Mouse (Mus musculus): ENCODE data around the gene Inpp5a. TPM values are rescaled to one million over a fixed set of nuclear protein-coding genes. Genes with fewer than 3 reads are reported as not detected.

The Inpp5a gene
- total and polyA plus RNA-seq, 2 experiments from 2014 or later = 15.1 to 21.2 TPM

DNA sequence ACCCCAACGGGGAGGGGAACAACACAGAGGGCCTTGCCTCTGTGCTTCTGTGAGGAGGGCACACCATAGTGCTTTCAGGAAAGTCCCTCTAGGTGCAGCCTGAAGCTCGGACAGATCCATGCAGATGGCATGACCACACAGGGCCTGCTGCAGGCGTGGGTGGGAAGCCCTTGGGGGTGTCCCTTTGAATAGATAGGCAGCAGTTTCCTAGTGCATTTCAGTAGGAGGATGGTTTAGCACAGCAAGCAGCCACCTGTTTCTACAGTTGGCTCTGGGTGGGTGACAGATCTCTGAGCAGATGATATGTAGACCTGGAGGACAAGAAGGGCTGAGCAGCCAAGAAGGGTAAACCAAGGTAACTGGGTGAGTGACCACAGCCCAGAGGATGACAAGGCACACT lies 65.4 kb downstream of the Inpp5a start:
- TF ChIP-seq CTCF (IDR thresholded peaks at IDR 0.05) = no peak
- no peak for DNase-seq (ENCODE audit: low spot score)
- Histone ChIP-seq H3K27ac (ENCODE audit: low read depth, low read length) (no peak overlapping the region), H3K9ac (replicated peaks; ENCODE audit: low read length, poor library complexity, severe bottlenecking) (no peak overlapping the region), H3K9me3 (ENCODE audit: low read length) (no peaks in the 10 kb centered on the region), H3K36me3 (ENCODE audit: insufficient read depth, low read length) (no peaks in the 10 kb centered on the region), H3K27me3 (ENCODE audit: insufficient read depth, low read length) (no peaks in the 10 kb centered on the region), H3K4me1 (ENCODE audit: insufficient read depth, low read length) (no peaks in the 10 kb centered on the region), H3K4me2 (ENCODE audit: low read depth, low read length, poor library complexity, severe bottlenecking) (no peak overlapping the region), H3K4me3 (ENCODE audit: low read depth, low read length) (no peak overlapping the region)
- ATAC-seq (ENCODE audit: low FRiP score) = no peak
- 72% methylated on average over 3 of the region's 3 CpGs for WGBS

DNA sequence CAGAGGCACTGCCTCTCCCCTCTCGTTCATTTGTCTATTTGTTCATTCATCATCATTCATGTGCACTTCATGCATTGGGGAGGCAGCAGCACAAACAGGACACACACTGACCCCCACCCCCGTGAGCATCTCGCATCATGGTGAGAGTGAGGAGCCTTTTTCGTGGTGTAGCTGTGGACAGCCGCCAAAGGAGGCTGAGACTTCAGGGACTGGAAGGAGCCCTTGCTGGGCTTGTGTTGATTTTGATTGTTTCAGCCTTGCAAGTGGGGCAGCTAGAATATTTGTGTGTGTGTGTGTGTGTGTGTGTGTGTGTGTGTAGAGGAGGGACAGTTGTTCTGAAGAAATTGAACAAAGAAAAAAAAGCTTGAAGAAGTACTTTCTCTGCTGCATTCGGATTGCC lies 67.8 kb downstream of the Inpp5a start:
- TF ChIP-seq CTCF (IDR thresholded peaks at IDR 0.05) = no peak
- 66% methylated on average over 6 of the region's 6 CpGs for WGBS
- H3K9me3 ChIP-seq (ENCODE audit: low read length) = no peaks in the 10 kb centered on the region
- no peak overlapping the region for H3K4me2 ChIP-seq (ENCODE audit: low read depth, low read length, poor library complexity, severe bottlenecking)
- H3K27me3 ChIP-seq (ENCODE audit: insufficient read depth, low read length) = no peaks in the 10 kb centered on the region
- ATAC-seq (ENCODE audit: low FRiP score) (no peak), DNase-seq (ENCODE audit: low spot score) (no peak)
- H3K4me3 ChIP-seq (ENCODE audit: low read depth, low read length) = no peak overlapping the region
- no peak overlapping the region for H3K9ac ChIP-seq (replicated peaks; ENCODE audit: low read length, poor library complexity, severe bottlenecking)
- H3K36me3 ChIP-seq (ENCODE audit: insufficient read depth, low read length) = no peaks in the 10 kb centered on the region
- H3K4me1 ChIP-seq (ENCODE audit: insufficient read depth, low read length) = no peaks in the 10 kb centered on the region
- H3K27ac ChIP-seq (ENCODE audit: low read depth, low read length) = no peak overlapping the region

DNA sequence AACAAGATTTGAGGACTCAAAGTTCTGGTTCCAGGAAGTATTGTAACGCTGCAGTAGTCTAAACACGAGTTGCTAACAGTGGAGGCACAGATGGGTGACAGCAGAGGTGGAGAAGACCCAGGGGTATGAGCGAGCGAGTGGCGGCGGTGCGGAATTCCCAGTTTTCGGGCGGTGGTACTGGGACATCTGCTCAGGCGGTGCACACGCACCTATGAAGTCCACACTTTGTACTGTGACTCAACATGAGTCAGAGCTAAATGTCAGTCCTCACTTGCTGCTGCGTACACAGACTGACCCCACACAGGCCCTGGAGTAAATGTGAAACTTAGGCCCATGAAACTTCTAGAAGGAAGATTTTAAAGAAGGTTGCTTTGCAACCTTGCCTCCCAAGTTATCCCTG lies 72.4 kb downstream of the Inpp5a start:
- Histone ChIP-seq H3K27ac (ENCODE audit: low read depth, low read length) (no peak overlapping the region), H3K36me3 (ENCODE audit: insufficient read depth, low read length) (no peaks in the 10 kb centered on the region), H3K4me3 (ENCODE audit: low read depth, low read length) (no peak overlapping the region), H3K4me1 (ENCODE audit: insufficient read depth, low read length) (no peaks in the 10 kb centered on the region), H3K9ac (replicated peaks; ENCODE audit: low read length, poor library complexity, severe bottlenecking) (no peak overlapping the region), H3K4me2 (ENCODE audit: low read depth, low read length, poor library complexity, severe bottlenecking) (no peak overlapping the region), H3K27me3 (ENCODE audit: insufficient read depth, low read length) (no peaks in the 10 kb centered on the region), H3K9me3 (ENCODE audit: low read length) (no peaks in the 10 kb centered on the region)
- TF ChIP-seq CTCF (IDR thresholded peaks at IDR 0.05) = no peak
- ATAC-seq (ENCODE audit: low FRiP score) = no peak
- WGBS = 95% methylated on average over 12 of the region's 12 CpGs
- no peak for DNase-seq (ENCODE audit: low spot score)

DNA sequence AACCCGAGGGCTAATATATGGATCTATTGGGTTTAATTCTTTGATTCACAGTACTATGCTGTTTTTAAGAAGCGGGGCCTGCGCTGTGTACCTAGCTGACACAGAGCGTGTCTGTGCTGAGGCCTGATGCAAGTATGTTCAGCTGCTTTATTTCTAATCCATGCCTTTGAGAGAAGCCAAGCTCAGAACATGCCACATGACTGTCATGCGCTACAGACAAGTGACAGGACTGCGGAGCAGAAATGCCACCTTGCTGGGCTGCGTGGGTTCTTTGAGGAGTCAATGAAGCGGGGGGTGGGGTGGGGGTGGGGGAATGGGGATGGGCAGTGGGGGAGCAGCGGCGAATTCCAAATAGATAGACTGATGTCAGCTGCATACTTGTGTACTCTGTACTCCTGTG lies 73.2 kb downstream of the Inpp5a start:
- no peaks in the 10 kb centered on the region for H3K4me1 ChIP-seq (ENCODE audit: insufficient read depth, low read length)
- H3K36me3 ChIP-seq (ENCODE audit: insufficient read depth, low read length) = no peaks in the 10 kb centered on the region
- no peak overlapping the region for H3K4me3 ChIP-seq (ENCODE audit: low read depth, low read length)
- DNase-seq (ENCODE audit: low spot score) = no peak
- H3K27ac ChIP-seq (ENCODE audit: low read depth, low read length) = no peak overlapping the region
- no peak for ATAC-seq (ENCODE audit: low FRiP score)
- H3K9ac ChIP-seq (replicated peaks; ENCODE audit: low read length, poor library complexity, severe bottlenecking) = no peak overlapping the region
- no peaks in the 10 kb centered on the region for H3K27me3 ChIP-seq (ENCODE audit: insufficient read depth, low read length)
- WGBS = 66% methylated on average over 10 of the region's 10 CpGs
- no peaks in the 10 kb centered on the region for H3K9me3 ChIP-seq (ENCODE audit: low read length)
- no peak overlapping the region for H3K4me2 ChIP-seq (ENCODE audit: low read depth, low read length, poor library complexity, severe bottlenecking)
- no peak for TF ChIP-seq CTCF (IDR thresholded peaks at IDR 0.05)

DNA sequence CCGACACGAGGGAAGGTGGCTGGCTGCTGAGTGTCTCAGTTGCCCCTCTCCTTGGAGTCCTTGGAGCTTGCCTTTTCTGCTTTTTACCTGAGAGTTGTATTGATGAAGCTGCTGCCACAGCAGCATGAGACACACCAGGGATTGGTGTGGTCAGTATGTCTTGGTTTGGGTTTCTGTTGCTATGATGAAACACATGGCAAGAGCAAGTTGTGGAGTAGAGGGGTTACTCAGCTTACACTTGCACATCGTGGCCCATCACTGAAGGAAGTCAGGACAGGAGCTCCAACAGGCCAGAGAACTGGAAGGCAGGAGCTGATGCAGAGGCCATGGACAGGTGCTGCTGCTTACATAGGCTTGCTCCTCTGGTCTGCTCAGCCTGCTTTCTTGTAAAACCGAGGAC lies 76.6 kb downstream of the Inpp5a start:
- Histone ChIP-seq H3K9me3 (ENCODE audit: low read length) (no peaks in the 10 kb centered on the region), H3K4me1 (ENCODE audit: insufficient read depth, low read length) (no peaks in the 10 kb centered on the region), H3K4me2 (ENCODE audit: low read depth, low read length, poor library complexity, severe bottlenecking) (no peak overlapping the region), H3K27ac (ENCODE audit: low read depth, low read length) (no peak overlapping the region), H3K9ac (replicated peaks; ENCODE audit: low read length, poor library complexity, severe bottlenecking) (no peak overlapping the region), H3K36me3 (ENCODE audit: insufficient read depth, low read length) (no peaks in the 10 kb centered on the region), H3K4me3 (ENCODE audit: low read depth, low read length) (no peak overlapping the region), H3K27me3 (ENCODE audit: insufficient read depth, low read length) (no peaks in the 10 kb centered on the region)
- DNase-seq (ENCODE audit: low spot score) (no peak), ATAC-seq (ENCODE audit: low FRiP score) (no peak)
- no peak for TF ChIP-seq CTCF (IDR thresholded peaks at IDR 0.05)
- WGBS = 86% methylated on average over 4 of the region's 4 CpGs

DNA sequence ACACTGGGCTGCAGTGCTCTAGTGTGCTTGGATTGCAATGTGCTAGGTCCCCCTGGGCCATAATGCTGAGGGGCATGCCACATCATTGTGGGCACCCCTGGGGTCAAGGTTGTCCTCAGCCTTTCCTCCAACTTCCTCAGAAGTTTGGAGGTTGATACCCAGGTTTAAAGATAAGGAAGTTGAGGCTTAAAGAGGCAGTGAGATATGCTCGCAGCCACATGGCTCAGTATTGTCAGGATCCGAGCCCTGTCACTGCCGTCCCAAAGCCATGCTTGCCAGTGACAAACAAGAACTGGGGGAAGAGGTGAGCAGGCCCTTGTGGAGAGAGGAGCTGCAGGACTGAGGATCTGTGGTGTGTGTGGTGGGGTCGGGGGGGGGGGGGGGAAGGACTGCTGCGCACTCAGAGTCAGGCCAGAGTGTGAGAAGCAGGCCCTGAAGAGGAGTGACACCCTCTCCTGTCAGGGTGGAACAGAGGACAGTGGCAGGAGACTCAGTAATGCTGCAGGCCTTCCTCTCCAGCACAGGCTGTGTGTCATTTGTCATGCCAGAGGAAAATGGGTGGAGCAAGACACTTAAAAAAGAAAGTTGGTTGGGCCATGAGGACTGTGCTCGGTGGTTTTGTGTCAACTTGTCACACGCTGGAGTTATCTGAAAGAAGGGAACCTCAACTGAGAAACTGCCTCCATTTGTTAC lies 77.7 kb downstream of the Inpp5a start:
- Histone ChIP-seq H3K27me3 (ENCODE audit: insufficient read depth, low read length) (no peaks in the 10 kb centered on the region), H3K4me1 (ENCODE audit: insufficient read depth, low read length) (no peaks in the 10 kb centered on the region), H3K9ac (replicated peaks; ENCODE audit: low read length, poor library complexity, severe bottlenecking) (no peak overlapping the region), H3K4me2 (ENCODE audit: low read depth, low read length, poor library complexity, severe bottlenecking) (no peak overlapping the region), H3K27ac (ENCODE audit: low read depth, low read length) (no peak overlapping the region), H3K9me3 (ENCODE audit: low read length) (no peaks in the 10 kb centered on the region), H3K4me3 (ENCODE audit: low read depth, low read length) (no peak overlapping the region), H3K36me3 (ENCODE audit: insufficient read depth, low read length) (no peaks in the 10 kb centered on the region)
- no peak for TF ChIP-seq CTCF (IDR thresholded peaks at IDR 0.05)
- DNase-seq (ENCODE audit: low spot score) = no peak
- no peak for ATAC-seq (ENCODE audit: low FRiP score)
- 56% methylated on average over 7 of the region's 7 CpGs for WGBS
